Mouse (Mus musculus) right cerebral cortex, postnatal 36 days (tissue): ENCODE results near the gene Tmprss13.

ENCODE experiments used
- DNase-seq, 2 experiments: peaks; one replicate each; pipeline ENCODE4 v3.0.0; 2022; ENCODE audit warnings: low spot score in 2 of 2, mixed read lengths in 1 of 2

Gene Tmprss13

DNA sequence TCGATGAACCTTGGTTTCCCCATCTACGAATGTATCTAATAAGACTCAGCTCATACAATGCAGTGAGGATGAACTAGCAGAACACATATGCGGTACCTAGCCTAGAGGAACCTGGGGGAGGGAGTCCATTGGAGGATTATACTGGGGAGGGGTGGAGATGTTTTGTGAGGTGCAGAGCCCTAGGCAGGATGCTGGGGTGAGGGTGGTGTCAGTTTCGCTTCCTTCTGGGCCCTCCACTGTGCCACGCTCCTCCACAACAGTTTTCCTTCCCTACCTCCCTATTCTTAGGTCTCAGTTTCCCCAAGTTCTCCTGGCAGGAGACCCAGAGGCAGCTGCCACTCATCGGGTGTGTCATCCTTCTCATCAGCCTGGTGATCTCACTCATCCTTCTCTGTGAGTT, 10.7 kb downstream of the Tmprss13 start:
- DNase-seq = no peak

DNA sequence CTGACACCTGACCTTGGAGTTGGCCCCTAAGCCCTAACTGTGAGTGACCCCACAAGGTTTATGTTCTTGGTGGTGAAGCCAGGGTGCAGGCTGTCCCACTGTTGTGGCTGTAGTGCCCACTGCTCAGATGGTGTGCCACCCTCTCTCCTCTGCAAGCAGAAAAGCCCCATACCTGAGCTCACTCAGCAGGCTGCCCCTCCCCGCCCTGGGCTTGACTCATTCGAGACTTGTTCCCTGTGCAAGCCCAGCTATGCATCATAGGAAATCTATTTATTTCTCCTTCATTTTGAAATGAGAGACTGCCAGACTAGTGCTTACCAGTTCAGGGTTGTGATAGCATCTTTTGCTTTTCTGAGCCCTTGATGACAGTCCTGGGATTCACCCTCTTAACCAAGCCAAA, 18.5 kb downstream of the Tmprss13 start:
- DNase-seq = no peak

GRCm38 (mm10) chr9:45343066-45343465, 24.2 kb downstream of the Tmprss13 start:
- no peak for DNase-seq

GRCm38 (mm10) chr9:45345516-45345915, 26.6 kb downstream of the Tmprss13 start:
- no peak for DNase-seq

DNA sequence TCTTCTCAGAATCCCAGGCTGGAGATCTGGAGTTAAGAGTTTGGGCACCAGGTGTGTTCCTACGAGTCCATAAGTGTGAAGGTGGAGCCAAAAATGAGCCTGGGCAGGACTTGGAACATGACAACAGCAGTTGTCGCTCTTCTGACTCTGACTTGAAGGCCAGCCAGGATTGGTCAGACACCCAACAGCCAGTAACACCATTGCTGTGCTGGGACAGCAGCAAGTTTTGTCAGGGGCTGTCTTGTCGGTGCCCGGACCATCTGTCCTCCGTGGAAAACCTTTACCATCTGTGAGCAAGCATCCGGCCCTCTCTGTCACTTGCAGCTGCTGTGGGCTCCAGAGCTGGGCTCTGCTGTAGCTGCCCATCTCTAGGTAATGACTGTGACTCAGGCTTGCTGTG, 27.4 kb downstream of the Tmprss13 start:
- no peak for DNase-seq

GRCm38 (mm10) chr9:45348560-45348959, 29.7 kb downstream of the Tmprss13 start:
- no peak for DNase-seq

- DNase-seq = no peak
Measured at GRCm38 (mm10) chr9:45349181-45349580, 30.3 kb downstream of the Tmprss13 start.

DNA sequence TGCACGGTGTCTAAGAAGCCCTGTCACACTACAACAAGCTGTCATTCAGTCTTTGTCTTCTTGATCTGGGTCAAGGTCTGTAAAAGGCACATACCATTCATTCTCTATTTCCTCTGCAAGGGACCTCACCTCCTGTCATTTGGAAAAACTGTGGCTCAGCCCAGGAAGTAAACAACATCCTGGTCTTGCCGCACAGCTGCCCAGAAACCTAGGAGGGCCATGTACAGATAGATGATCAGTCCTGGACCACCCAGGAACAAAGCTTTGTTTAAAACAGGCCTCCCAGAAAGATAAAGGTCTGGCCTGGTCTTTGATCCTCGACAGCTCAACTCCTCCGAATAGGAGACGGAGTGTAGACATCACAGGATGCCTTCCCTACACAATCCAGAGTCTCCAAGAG, 31.0 kb downstream of the Tmprss13 start:
- no peak for DNase-seq

GRCm38 (mm10) chr9:45355192-45355591, 36.3 kb downstream of the Tmprss13 start:
- no peak for DNase-seq

DNA sequence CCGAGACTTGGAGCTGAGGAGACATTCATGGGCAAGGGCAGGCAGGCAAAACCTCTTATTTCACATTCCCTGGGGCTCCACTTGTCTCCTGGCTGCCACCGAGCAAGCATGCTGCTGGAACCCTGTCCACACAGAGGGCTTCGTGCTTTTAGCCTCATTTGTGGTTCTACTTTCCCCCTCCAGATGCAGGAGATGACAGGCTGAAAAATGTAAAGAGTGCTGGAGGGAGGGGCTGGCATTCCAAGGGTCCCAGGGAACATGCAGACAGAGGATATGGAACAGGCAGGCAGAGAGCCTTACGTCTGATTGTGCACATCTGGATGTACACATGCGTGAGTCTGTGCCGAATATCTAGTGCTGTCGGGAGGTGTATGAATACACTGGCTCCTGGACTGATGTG, 39.5 kb downstream of the Tmprss13 start:
- DNase-seq = no peak

- no peak for DNase-seq
Measured at GRCm38 (mm10) chr9:45362051-45362461, 43.2 kb downstream of the Tmprss13 start.

DNA sequence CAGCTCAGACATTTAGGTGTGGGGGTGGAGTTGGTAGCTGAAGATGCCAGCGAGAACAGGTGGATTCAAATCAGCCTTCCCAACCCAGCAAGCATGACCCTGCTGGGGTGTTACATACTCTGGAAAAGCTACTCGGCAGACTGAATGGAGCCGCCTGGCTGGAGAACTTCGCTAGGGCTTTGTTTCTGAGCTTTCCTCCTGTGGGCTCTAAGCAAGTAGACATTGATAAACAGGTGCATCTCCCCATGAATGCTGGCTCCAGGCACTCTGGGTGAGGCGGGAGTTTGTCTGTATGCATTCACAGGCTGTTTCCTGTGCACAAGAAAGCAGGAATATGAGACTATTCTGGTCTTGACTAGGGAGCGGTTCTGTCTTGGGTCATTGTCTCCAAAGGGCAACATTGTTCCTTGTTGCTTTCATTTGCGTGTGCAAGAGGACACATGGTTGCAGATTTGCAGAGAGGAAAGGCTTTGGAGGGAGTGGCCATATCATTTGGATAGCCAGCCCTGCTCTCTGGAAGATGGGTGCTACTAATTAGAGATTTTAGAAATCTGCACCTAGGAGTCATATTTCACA, 44.8 kb downstream of the Tmprss13 start:
- no peak for DNase-seq

DNA sequence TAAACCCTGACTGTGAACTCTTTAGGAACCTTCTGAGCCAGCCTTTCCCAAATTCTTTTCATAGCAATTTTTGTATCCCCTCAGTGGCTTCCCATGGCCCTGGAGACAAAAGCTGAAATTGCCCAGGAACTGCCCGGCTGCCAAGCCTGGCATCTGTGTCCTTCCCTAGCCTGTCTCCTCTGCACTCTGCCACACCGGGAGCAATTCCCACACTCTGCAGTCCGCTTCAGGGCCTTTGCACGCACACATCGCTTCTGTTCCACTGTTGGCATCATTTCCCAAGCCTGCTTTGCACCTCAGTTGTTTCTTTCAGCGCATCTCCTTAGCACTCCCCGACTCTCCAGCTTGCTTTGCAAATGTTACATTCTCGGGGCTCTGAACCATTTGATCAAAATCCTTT, 48.8 kb downstream of the Tmprss13 start:
- DNase-seq = no peak

DNA sequence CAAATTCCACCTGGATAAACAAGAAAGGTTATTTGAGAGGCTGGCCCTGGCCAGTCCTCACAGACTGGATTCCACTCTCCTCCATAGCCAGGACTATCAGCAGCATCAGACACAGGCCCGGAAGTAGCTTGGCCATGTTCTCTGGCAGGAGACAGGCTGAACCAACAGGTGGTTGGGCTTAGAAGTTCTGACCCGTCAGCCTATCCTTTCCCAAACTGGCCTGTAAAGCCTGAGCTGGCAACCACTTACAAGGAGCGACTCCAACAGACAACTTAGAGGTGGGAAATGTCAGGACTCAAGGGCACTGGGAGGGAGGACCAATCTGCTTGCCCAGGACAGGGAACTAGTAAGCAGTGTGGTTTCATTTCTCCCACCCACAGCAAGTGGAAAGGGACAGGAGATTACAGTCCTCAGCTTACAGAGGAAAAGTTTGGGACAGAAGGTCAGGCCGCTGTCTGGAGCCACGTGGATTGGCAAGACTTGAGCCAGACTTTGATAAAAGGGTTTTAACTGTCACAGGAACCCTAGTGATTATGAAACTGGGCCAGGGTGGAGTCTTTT, 49.5 kb downstream of the Tmprss13 start:
- DNase-seq = no peak

- no peak for DNase-seq
Measured at GRCm38 (mm10) chr9:45370117-45370561, 51.2 kb downstream of the Tmprss13 start, which contains the start of gene Fxyd6. Gene Fxyd6, plus strand, starts transcription at chr9:45370185.

GRCm38 (mm10) chr9:45370616-45371336, 51.9 kb downstream of the Tmprss13 start:
- DNase-seq = no peak

- DNase-seq = no peak
Measured at GRCm38 (mm10) chr9:45371337-45371707, 52.4 kb downstream of the Tmprss13 start.

GRCm38 (mm10) chr9:45373896-45374295, 55.0 kb downstream of the Tmprss13 start:
- no peak for DNase-seq

- no peak for DNase-seq
Measured at GRCm38 (mm10) chr9:45374988-45375502, 56.1 kb downstream of the Tmprss13 start.

DNA sequence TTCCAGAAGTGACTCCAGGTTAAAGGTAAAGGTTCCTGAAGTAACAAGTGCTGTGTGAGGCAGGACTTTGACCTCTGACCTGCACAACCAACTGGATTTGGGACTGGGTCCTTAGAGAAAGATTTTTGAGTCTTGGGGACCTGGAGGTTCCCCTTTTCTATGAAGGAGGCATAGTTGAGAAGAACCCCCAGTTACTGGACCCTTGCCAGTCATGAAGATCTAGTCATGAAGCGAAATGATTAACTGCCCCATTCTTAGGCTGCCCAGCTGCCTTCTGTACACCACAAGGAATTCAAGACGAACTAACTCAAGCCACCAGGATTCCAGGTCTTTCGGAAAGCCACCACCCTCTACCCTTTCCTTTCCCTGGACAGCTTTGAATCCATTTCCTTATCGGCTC, 57.5 kb downstream of the Tmprss13 start:
- no peak for DNase-seq

- DNase-seq = no peak
Measured at GRCm38 (mm10) chr9:45376883-45377282, 58.0 kb downstream of the Tmprss13 start.

GRCm38 (mm10) chr9:45380411-45381251, 61.7 kb downstream of the Tmprss13 start:
- DNase-seq = no peak
